Mouse (Mus musculus) lung, postnatal 4 days (tissue): ENCODE data around the gene Pigyl.
A peak's percentile ranks its signal among the peaks of the same experiment; 100 is the strongest.
"Not testable (repeated sequence)": the region's sequence is repeated elsewhere in the genome, so short reads cannot be mapped to it uniquely, and the experiment has no call there.

ENCODE experiments used
- DNase-seq, 2 experiments: peaks; one replicate each; pipeline ENCODE4 v3.0.0; 2021

Gene Pigyl

DNA sequence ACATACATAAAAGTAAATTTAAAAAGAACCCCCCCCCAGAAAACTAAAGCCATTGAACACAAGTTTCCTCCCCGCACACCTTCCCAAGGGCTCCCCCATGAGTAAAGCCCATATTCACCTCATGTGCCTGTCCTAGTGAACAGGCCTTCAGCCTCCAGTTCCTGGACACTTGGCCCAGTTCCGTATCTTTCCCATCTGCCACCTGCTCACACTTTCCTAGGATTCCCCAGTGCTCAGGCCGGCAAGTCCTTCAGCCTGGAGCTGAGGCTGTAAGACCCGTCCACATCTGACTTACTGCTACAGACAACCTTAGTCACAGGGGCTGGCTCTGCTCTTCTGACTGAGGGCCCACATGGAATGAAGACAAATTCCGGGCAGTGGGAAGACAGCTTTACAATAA lies 16.9 kb upstream of the Pigyl start:
- no peak for DNase-seq

GRCm38 (mm10) chr9:22143108-22144037 lies 13.3 kb upstream of the Pigyl start:
- DNase-seq = peak; percentile 77 to 89

GRCm38 (mm10) chr9:22144304-22144965 lies 12.2 kb upstream of the Pigyl start:
- DNase-seq = no peak

DNA sequence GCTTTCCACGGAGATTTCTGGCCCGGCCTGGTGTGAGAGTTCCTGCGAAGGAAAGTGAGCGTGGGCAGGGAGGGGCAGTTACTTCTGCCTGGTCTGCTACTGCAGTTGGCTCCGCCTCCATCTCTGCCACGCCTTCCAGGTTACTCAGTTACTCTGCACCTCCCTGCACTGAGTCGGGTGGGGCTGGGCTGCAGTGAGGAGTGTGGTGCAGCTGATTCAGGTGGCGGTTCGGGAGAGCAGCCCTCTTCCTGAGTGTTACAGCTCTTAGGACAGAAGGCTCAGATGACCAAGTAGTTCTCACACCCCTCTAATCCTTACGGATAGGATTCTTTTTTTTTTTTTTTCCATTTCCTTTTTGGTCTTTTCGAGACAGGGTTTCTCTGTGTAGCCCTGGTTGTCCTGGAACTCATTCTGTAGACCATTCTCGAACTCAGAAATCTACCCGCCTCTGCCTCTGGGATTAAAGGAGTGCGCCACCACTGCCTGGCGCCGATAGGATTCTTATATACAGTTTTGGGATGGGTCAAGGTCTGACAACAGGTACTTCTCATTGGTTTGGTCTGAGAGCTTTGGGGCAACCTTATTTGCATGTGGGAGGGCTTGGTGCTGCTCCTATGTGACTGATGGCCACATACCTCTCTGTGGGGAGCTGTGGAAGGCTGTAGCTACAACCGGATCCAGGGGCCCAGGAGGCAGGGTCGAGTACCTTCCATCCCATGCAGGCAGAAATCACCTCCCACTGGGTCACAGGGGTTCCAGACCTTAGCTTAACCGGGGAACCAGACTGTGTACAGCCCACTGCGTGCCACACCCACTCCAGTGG lies 7.0 kb upstream of the Pigyl start:
- peak; percentile 24 to 38 for DNase-seq

DNA sequence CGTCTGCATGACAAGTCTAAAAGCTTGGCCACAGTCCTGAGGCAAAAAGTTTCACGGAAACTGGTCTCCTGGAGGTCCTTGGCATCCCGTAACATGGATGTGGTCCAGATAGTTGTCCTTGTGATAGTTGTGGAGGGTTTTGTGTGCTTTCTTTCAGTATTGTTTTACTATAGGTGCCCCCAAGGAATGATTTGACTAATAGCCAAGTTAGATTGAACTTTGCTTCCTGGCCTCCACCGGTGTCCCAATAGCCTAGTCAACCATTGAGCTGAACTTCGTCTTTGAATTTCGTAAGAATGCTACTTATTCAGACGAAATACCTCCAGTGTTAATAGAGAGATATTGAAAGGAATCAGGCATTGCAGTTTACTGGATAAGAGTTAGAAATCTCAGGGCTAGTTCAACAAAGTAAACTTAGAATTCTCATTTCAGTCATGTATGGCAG lies 6.4 kb upstream of the Pigyl start:
- DNase-seq = not testable (repeated sequence)

DNA sequence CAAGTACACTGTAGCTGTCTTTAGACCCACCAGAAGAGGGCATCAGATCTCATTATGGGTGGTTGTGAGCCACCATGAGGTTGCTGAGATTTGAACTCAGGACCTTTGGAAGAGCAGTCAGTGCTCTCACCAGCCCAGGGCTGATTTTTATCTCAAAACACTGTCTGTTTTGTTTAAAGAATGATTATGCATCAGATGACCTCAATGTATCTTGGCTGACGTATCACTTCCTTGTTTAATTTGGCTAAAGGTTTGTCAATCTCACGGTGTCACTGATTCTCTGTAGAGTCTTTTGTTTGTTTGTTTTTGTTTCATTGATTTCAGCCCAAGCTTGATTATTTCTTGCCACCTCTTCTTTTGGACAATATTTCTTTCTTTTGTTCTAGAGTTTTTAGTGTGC lies 5.7 kb upstream of the Pigyl start:
- no peak for DNase-seq

- no peak for DNase-seq
Observed at GRCm38 (mm10) chr9:22153810-22154209, 2.8 kb upstream of the Pigyl start.

DNA sequence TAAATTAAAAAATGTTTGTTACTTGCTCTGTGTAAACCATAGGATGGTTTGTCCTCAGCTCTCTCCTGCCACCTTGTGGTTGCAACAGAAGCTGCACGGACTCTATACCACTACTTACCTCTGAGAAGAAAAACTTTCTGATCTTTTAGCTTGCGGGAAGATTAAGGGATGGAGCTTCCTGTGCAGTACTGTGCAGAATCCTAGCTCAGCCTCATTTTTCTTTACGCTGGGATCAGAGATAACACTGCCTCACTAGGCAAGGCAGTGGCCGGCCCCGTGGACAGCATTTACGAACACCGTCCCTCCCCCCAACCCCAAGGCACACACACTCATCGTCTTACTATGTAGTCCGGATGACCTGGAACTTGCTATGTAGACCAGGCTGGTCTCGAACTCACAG lies 1.0 kb upstream of the Pigyl start:
- peak; percentile 52 to 82 for DNase-seq

DNA sequence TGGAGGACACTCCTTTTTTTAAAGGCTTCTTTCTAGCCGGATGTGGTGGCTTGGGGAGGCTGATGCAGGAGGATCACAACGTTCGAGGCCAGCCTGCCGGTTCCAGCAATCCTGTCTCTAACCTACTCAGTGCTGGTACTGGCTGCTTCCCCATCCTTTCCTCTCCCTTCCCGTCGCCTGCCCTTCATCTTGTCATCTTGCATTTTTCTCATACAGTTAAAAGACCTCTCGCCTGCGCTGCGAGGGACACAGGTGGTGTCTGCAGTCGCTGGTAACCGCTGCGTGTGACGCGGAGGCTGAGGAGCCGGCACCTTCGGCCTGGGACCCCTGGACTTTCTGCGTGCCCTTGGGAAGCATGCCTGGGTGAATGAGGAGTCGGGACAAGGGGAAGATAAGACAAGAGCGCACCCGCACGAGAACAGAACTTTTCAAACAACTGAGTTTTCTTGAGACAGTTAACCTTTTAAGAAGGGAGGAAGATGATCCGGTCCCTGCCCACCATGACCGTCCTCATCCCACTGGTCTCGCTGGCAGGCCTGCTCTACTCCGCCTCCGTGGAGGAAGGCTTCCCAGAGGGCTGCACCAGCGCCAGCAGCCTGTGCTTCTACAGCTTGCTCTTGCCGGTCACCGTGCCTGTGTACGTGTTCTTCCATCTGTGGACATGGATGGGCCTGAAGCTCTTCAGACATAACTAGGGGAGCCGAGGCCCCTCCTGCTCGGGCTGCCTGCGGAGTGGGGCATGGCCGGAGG lies 1.0 kb downstream of the Pigyl start:
- no peak for DNase-seq

DNA sequence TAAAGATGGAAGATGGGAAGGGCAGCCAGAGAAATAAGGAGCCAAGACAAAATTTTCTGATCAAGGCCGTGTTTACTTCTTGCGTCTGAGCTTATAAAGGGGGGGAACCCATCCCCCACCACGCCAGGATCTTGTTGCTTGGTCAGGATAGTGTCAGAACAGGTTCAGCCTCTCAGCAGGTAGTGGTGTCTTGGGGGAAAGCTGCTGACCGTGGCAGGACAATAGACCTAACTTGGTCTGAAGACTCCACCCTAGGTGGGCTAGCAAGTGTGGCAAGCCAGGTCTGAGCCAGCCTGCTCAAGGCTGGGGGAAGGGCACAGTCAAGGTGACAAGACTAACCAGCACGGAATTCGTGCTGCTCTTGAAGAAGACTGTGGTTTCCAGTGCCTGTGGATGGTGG lies 4.7 kb downstream of the Pigyl start:
- no peak for DNase-seq

DNA sequence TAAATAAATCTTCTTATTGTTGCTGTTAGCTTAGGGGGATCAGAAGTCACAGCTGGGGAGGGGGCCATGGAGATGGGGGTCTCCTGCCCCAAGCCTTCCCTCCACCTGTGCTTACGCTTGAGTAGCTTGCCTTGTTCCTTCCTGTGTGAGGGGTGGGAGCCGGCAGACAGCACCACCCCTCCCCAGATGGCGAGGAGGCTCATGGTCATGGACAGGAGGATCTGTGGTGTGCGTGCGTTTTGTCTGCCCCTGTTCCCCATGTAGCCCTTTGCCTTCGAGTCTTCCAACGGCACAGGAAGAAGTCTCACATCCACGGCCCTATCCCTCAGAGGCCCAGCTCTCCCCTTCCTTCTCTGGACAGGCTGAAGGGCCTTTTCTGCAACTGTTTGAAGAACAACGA lies 5.7 kb downstream of the Pigyl start:
- DNase-seq = no peak

DNA sequence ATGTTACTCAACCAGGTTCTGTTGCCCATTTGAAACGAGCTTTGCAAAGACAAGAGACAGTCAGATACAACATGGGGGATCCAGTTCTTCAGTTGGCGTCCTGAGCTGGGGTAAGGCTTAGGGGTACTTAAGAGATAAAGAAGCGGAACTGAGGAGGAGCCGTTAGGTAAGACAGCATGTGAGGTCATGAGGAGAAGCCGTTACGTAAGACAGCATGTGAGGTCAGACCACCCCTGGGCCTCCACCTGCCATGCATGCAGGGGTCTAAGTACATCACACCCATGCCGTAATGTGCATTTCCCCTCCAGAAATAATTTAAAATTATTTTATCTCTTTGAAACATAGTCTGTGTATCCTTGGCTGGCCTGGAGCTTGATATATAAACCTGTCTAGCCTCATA lies 6.3 kb downstream of the Pigyl start:
- DNase-seq = no peak

DNA sequence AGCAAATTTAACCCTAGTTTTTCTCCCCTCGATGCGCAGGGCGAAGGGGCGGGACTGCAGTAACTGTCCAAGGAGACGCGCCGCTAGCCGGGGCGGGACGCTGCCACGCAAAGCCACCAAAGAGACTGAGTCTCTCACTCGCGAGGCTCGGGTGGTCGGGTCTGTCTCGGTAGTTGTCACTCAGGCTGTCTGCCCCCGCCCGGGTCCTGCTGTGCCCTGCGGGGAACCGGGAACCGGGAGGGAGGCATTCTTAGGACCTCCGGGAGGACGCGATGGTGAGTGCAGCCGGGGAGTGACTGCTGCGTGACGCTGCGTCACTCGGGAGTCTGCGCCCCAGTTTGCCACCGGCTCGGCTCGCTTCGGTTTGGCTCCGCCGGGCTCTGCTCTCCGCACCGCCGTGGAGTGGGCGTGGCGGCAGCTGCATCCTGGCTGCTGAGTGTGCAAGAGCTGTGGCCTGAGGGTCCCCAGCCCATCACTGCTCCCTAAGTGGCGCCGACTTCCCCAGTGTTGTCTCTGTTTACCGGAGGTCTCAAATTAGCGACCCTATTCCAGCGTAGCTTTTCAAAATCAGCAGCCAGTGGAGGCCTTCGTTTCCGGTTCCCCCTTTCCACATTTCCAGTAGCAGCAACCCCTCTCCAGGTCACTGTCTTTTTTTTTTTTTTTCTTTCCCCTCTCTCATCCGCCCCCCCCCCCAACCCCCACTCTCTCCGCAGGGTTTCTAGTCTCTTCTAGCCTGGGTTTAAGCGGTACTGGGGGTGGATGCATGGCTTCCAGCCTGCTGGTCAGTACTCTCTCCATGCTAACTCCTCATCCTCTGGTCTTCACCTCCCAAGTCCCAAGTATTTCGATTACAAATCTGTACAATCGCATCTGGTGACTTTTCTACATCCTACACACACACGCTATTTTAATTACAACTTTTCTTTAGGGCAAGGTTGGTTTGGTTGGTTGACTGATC lies 8.3 kb downstream of the Pigyl start:
- peak; percentile 41 to 54 for DNase-seq

GRCm38 (mm10) chr9:22165964-22166363 lies 9.3 kb downstream of the Pigyl start:
- no peak for DNase-seq

- no peak for DNase-seq
Observed at GRCm38 (mm10) chr9:22166686-22167085, 10.0 kb downstream of the Pigyl start.

GRCm38 (mm10) chr9:22167751-22168150 lies 11.1 kb downstream of the Pigyl start:
- DNase-seq = no peak

DNA sequence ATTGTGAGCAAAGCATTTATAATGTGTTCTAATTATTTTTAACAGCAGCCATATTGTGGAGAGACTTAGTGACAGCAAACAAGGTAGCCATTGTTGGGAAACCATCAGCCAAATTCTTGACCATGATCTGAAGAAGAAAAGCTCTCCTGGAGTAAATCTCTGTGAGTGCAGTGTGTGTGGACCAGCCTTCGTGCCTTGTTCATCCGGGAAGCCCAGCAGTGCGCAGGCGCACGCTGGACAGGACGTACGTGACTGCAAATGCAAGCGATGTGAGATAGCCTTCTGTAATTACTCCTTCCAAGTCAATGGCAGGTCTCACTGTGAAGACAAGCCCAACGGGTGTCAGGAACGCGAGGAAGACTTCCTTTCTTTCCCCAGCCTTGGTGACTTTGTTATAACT lies 12.7 kb downstream of the Pigyl start:
- DNase-seq = no peak

DNA sequence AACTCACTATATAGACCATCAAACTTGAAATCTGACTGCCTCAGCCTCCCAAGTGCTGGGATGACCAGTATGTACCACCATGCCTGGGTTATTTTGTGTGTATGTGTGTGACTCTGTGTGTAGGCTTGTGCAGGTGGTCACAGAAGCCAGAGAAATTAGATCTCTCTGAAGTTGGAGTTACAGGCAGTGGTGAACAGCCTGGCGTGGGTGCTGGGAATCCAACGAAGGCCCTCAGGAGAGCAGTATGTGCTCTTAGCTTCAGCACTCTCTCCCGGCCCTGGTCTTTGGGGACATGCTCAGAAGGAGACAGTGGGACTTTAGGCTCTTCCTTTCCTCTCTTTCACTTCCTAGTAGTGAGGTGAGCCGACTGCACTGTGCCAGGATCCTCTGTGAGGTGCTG lies 15.7 kb downstream of the Pigyl start:
- no peak for DNase-seq

GRCm38 (mm10) chr9:22188025-22188611 lies 31.5 kb downstream of the Pigyl start, which contains the start of gene Zfp872:
Zfp872 (plus strand) TSS chr9:22188090.
- DNase-seq = peak; percentile 51 to 74

DNA sequence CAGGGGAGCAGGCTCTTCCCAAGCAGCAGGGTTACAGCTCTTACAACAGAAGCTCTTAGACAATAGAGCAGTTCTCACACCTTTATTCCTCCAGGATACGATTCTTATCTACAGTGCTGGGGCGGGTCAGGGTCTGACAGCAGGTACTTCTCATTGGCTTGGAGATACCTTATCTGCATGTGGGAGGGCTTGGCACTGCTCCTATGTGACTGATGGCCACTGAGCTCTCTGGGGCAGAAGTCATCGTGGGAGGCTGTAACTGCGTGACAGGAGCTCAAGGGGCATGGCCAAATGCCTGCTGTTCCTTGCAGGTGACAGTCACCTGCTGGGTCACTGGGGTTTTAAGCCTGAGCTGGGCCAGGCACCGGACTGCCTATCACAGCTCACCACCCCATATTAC lies 39.8 kb downstream of the Pigyl start:
- no peak for DNase-seq
